Mouse (Mus musculus) megakaryocyte-erythroid progenitor cell, adult 5 weeks (primary cell): ENCODE data around the gene Olfr1216. TPM values are rescaled to one million over a fixed set of nuclear protein-coding genes. Genes with fewer than 3 reads are reported as not detected.

Source experiments
- polyA plus RNA-seq: library from polyadenylated mRNA; stranded (reverse); fragments of >175 nt; gene quantifications from 2 replicates; pipeline ENCODE4 v1.2.3, GENCODE M21; 2012

Gene Olfr1216
- not detected in 2 replicates for polyA plus RNA-seq

DNA sequence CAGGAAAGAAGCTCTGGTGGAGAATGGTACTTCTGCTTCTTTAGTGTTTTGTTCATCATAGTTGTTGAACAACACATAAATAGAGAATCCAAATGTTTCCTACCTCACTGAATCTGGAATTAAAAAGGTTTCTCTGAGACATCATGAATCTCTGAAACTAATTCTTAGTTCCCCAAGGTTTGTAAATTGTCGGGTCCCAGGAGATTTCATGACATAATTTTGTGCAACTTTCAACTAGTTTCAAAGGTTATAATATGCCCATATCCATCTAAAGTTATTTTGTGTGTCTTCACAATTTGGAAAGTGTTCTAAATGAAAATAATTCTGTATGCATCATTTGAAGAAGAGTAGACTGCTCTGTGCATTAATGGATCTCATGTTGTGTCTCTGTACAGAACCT, at the start of gene Olfr1216:
Olfr1216 (minus strand) TSS at position 101 of the 400 bp plus-strand sequence.

DNA sequence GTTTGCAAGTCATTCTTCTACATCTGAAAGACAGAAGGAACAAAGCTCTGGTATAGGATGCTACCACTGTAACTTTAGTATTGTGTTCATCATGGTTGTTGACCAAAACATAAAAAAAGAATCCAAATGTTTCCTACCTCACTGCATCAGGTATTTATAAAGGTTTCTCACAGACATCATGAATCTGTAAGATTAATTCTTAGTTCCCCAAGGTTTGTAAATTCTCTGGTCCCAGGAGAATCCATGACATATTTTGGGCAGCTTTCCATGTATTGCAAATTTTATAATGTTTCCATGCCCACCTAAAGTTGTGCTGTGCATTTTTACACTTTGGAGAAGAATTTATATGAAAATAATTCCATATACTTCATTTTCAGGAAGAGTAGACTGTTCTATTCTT, 42.9 kb upstream of the Olfr1216 start, which contains the start of gene Olfr1218:
Olfr1218 (minus strand) TSS at position 101 of the 400 bp plus-strand sequence.

DNA sequence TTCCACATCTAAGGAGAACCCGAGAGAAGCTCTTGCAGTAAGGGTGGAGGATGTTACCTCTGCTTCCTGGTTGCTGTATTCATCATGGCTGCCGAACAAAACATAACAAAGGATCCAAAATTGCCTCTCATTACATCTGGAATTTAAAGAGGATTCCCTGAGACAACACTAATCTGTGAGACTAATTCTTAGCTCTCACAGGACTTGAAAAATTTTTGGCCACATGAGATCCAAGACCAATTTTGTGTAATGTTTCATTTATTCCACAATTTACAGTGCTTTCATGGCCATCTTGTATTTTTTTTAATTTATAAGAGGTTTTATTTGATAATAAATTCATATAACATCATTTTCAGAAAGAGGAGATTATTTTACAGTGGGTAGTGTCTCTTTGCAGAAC, 13.8 kb upstream of the Olfr1216 start, which contains the start of gene Olfr1217:
Olfr1217 (minus strand) TSS at position 101 of the 400 bp plus-strand sequence.

DNA sequence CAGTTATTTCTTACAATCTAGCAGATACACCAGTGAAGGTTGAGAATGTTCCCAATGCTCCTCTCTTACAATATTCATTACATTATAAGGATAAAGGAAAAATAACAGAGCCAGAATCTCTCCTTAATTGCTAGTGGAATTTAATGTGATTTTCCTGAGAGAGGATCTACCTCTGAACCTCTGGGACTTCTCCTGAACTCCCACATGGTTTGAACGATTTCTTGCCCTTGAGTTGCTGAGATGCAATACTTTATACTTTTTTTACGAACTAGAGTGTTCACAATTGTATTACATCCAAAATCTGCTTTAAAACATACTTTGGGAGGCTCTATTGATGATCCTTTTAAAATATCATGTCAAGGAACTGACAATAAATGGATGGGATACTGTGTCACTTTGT, 11.3 kb downstream of the Olfr1216 start, which contains the start of gene Olfr1215:
Olfr1215 (minus strand) TSS at position 101 of the 400 bp plus-strand sequence.

DNA sequence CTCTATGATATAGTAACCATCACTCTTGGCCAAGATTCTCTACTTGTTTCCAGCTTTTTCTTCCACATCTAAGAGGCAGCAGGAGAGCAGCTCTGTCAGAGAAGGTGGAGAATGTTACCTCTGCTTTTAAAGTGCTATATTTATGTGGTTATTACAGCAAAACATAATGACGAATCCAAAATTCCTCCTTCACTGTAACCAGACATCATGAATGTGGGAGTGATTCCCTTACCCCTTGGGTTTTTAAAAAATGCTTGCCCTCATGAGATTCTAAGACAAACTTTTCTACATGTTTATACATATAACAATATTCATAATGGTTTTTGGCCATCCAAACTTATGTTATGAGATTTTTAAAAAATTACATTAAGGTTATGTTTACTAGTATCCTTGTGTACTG, 25.6 kb downstream of the Olfr1216 start, which contains the start of gene Olfr1214:
Olfr1214 (minus strand) TSS at position 101 of the 400 bp plus-strand sequence.

DNA sequence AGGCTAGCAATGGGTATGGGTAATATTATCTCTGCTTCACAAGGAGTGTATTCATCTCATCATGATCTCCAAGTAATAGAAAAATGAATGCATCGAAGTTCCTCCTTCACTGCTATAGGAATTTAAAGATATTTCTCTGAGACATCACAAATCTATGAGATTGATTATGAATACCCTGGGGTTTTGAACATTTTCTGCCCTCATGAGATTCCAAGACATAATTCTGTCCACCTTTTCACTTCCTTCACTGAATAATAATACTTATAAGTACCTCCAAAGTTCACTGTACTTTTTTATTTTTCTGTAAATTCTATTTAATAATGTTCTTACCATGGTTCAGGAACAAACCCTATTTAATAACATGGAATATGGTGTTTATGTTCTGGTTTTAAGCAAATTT, 38.0 kb downstream of the Olfr1216 start, which contains the start of gene Gm13762:
Gm13762 (minus strand) TSS at position 101 of the 400 bp plus-strand sequence.

Other genes starting within 250 kb of the Olfr1216 start
- gene Olfr1200, start 247.9 kb downstream of the Olfr1216 start, polyA plus RNA-seq = 0.01 TPM in 1 of 2 replicates, not detected in the other
- gene Olfr1201, start 225.3 kb downstream of the Olfr1216 start, polyA plus RNA-seq = not detected in 2 replicates
- not detected in 2 replicates for gene Olfr1202, start 203.8 kb downstream of the Olfr1216 start, polyA plus RNA-seq
- gene Olfr1205, start 188.6 kb downstream of the Olfr1216 start, polyA plus RNA-seq = not detected in 2 replicates
- not detected in 2 replicates for gene Olfr1204, start 169.0 kb downstream of the Olfr1216 start, polyA plus RNA-seq
- gene Olfr1206, start 155.1 kb downstream of the Olfr1216 start, polyA plus RNA-seq = not detected in 2 replicates
- gene Olfr1208, start 116.0 kb downstream of the Olfr1216 start, polyA plus RNA-seq = 0.03 TPM in 1 of 2 replicates, not detected in the other
- gene Olfr1209, start 103.2 kb downstream of the Olfr1216 start, polyA plus RNA-seq = not detected in 2 replicates
- 0.02 and 0.03 TPM in 2 replicates for gene Olfr1211, start 80.2 kb downstream of the Olfr1216 start, polyA plus RNA-seq
- not detected in 2 replicates for gene Olfr1212, start 64.4 kb downstream of the Olfr1216 start, polyA plus RNA-seq
- not detected in 2 replicates for gene Gm13762, start 38.1 kb downstream of the Olfr1216 start, polyA plus RNA-seq
- gene Olfr1214, start 25.7 kb downstream of the Olfr1216 start, polyA plus RNA-seq = not detected in 2 replicates
- not detected in 2 replicates for gene Olfr1215, start 11.4 kb downstream of the Olfr1216 start, polyA plus RNA-seq
- not detected in 2 replicates for gene Olfr1217, start 13.7 kb upstream of the Olfr1216 start, polyA plus RNA-seq
- gene Olfr1218, start 42.8 kb upstream of the Olfr1216 start, polyA plus RNA-seq = not detected in 2 replicates
- 0.02 TPM in 1 of 2 replicates, not detected in the other for gene Olfr1219, start 65.2 kb upstream of the Olfr1216 start, polyA plus RNA-seq
- not detected in 2 replicates for gene Olfr1220, start 88.5 kb upstream of the Olfr1216 start, polyA plus RNA-seq
- gene Olfr1221, start 98.9 kb upstream of the Olfr1216 start, polyA plus RNA-seq = 0.19 TPM in 1 of 2 replicates, not detected in the other
- gene Olfr1222, start 114.7 kb upstream of the Olfr1216 start, polyA plus RNA-seq = not detected in 2 replicates
- gene Olfr1223, start 133.2 kb upstream of the Olfr1216 start, polyA plus RNA-seq = not detected in 2 replicates
- gene Olfr1224-ps1, start 145.8 kb upstream of the Olfr1216 start, polyA plus RNA-seq = not detected in 2 replicates
- gene Olfr1225, start 156.3 kb upstream of the Olfr1216 start, polyA plus RNA-seq = not detected in 2 replicates
- not detected in 2 replicates for gene Olfr1226, start 181.7 kb upstream of the Olfr1216 start, polyA plus RNA-seq
- not detected in 2 replicates for gene Olfr1228, start 235.7 kb upstream of the Olfr1216 start, polyA plus RNA-seq